Mouse (Mus musculus) spleen, postnatal 14 days (tissue): Measurements from ENCODE around the gene Iqgap2.

Experiments used
- DNase-seq, 2 experiments: peaks; one replicate each; pipeline ENCODE4 v3.0.0; 2021 to 2022; ENCODE audit warnings: low spot score in 2 of 2

Iqgap2 gene

DNA sequence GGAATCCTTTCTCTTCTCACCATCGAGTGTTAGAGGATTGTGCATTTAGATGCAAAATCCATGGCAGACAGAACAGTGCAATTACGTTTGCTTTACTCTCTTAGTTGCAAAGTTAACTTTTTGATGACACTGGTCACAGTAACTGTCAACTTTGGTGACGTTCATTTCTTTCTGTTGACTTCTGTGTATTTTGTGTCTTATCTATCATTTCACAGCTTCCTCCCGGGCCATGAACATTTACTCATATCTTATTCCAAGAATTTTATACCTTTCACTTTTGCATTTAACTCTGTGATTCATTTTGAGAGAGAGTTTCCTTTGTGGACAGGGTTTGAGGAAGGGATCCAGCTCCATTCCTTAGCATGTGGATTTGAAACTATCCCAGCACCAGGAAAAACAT, 238.0 kb downstream of the Iqgap2 start:
- no peak for DNase-seq

DNA sequence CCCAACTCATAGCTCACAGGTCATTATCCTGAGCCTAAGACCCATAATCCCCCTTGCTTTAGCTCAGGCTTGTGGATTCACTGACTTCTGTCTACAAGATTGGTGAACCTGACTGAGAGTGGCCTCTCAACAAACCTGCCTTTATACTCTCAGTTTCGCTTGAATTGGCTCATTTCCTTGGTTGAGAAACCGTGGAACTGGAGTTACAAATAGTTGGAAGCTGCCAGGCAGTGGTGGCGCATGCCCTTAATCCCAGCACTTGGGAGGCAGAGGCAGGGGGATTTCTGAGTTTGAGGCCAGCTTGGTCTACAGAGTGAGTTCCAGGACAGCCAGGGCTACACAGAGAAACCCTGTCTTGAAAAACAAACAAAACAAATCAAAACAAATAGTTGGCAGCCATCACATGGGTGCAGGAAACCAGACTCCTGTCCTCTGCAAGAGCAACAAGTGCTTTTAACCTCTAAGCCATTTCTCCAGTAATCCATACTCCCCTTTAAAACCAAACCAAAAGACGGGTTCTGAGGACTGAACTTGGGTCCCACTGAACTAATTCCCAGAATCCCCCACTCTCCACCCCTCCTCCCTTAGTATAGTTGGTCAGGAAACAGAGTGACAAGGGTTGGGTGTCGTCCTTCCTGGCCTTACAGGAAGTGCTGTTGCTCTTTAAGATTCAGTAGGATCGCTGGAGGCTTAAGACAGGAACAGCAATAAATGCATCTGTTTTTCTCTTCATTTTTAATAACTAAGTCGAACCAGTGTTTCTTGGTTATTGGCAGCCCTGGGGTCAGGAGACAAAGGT, 239.7 kb downstream of the Iqgap2 start:
- no peak for DNase-seq

DNA sequence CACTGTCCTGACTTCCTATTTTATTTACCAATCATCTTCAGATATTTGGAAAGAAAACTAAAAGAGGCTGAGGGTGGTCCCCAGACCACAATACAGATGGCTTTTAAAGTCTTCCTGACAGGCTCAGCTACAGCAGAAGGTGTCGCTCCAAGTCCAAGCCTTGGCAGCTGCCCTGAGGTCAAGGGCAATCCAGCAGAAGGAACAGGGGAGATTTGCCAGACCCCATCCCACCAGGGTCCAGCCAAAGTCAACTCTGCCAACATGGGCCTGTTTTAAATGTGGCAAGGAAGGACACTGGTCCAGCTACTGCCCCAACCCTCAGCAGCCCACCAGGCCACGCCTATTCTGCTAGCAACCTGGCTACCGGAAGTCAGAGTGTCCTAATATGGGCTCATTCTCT, 241.8 kb downstream of the Iqgap2 start:
- DNase-seq = no peak

DNA sequence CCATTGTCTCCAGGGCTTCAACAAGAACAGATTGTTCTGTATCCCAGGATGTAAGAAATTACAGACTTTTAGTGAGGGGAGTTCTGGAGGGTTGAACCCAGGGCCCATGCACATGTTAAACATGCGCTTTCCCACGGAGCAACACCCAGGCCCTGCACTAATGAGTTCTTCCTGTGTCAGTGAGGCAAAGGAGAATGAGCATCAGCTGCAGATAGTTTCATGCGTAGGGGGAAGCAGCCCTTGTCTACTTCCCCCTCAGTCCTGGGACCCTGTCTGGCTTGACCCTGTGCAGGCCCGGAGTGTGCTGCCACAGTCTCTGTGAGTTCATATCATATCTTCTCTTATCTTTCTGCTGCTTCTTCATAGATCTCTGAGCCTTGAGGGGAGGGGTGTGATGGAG, 244.5 kb downstream of the Iqgap2 start:
- no peak for DNase-seq

DNA sequence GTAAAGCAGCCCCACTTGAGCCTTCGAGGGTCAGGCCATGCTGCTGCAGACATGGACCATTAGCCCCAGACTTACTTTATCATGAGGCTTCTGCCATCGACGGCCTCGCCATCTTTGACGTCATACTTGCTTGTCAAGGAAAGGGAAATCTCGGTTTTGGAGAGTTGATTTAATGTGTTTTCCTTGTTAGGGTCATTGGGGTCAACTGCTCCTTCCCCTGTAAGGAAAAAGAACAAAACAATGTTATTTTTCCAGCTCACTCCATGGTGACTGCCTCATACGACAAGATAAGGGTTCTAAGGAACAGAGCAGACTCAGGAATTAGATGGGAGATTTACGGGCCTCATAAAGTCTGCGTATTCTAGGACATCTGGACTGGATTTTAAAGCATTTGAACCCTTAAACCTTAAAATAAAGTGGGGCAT, 245.0 kb downstream of the Iqgap2 start:
- DNase-seq = no peak

DNA sequence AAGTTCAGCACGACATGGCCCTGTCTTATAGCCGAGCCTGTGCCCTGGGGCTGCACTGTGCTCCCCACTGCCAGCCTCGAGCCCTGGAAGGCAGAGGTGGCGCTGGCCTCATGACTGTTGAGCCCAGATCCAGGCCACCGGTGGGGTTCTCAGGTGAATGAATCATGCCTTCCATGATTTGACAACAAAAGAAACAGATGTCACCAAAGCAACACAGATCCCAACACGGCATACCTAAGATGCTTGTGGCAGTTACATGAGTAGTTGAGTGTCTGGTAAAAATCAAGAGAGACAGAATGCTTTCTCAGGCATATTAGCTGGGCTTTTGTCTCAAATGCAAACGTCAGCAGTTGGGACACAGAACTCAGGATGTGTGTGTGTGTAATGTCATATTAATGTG, 248.0 kb downstream of the Iqgap2 start:
- no peak for DNase-seq

DNA sequence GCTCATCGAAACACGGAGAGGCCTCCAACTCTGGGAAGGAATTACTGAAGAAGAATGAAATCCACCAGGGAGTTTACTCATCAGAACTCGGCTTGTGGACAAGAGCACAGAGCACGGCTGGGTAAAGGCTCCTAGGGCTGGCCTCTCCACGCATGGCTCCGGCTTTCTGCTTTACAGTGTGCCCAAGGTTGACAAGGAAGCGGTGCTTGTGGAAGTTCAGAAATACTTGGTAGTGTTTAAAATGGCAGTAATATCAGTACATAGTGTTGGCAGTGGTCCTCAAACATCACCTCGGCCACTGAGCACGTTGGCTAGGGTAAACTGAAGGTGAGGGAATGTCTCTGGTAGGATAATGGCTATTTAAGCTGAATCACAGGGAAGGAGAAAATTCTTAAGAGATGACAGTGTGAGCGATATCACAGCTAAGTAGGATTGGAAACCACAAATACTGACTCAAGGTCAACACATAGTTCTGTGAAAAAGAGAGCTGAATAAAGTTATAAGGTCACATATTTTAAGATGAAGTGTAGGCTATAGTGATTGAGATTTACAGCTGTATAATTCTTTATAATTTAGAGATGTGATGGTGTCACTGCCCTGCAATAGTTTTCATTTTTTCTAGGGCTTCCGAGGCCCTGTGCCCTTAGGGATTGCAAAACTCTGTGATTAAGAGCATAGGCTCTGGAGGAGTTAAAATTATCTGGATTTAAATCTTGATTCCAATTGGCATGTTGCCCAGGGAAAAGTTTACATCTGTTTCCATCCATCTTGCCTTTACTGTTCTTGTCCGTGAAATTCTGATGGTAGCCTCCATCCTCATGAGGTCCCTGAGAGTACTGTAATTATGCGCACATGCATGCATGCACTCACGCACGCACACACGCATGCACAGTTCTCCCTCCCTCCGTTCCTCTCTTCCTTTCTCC, 250.4 kb downstream of the Iqgap2 start:
- no peak for DNase-seq

DNA sequence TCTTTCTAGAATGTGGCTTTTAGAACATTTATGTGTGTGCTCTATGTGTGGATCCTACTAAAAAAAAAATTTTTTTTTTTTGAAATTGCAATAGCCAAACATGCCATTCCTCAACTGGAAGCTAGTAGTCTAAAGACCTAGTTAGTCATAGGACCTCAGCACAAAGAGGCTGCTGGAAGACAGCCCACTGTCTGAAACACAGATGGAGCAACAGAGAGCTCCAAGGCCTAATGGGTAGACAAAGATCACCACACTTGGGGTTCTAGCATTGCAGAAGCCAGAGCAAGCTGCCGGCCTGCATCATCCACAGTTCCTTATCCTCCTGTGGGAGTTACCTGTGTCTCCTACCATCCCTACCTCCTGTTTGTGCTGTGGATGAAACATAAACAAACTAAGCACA, 251.3 kb downstream of the Iqgap2 start:
- no peak for DNase-seq

DNA sequence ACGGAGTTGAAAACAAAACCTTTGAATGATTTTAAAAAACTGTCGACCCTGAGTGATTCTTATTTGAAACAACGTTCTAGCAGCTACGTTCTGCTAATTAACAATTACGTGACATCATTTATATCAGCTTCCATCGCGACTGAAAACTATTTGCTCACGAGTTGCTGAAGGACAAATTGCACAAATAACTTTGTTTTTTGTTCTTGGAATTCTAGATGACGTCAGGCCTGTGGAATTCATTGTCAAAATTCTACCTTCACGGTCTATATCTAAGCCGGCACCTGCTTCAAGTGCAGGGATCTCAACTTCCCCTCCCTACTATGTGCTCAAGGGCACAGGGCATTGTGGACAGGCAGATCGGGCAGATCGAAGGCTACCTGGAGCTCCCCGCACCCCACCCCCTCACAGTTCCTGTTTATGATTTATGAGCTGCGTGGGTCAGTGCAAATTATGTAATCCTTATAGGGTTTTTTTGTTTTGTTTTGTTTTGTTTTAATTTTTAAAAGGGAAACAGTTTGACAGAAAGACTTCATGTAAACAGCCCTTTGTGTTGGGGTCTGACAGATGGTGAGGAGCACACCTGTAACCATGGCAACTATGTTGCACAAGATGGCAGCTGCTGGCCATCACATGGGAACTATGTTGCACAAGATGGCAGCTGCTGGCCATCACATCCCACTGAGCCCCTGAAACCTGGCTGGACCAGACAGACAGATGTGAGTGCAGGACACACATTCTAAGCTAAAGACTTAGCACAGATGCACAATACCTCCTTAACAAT, 252.2 kb downstream of the Iqgap2 start:
- DNase-seq = no peak

DNA sequence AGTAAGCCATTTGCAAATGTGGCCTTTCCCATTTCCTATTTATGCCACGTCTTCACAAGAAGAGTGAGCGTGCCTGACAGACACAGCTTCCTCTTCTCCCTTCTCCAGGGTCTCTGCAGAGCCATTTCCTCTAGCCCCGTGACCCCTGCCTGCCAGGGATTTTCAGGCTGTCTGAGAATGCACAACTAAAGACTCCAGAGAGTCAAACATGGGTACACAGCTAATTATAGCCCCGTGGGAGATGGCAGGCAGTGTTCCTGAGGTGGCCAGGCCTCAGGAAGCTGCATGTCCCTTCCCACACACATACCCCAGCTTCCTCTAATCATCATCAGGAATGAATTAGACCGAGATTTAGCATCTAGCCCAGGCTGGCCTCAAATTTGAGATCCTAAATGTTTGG, 252.8 kb downstream of the Iqgap2 start:
- no peak for DNase-seq

DNA sequence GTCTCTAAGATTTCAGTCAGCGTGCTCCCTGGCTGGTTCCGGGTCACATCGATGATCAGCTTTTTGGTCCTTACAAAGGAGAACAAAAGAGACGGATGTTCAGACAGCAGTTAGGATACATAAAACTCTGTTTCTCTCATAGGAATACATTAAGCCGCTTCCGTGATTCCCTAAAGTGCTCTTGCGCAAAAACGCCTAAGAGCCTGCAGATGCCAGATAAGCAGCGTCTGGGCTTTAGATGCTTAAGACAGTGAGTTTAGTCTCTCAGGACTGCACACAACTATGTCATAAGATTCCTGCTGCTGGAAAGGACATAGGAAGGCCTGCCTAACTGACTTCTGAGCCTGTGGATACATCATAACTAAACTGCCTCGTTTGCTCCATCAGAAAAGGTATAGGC, 254.0 kb downstream of the Iqgap2 start:
- DNase-seq = no peak

DNA sequence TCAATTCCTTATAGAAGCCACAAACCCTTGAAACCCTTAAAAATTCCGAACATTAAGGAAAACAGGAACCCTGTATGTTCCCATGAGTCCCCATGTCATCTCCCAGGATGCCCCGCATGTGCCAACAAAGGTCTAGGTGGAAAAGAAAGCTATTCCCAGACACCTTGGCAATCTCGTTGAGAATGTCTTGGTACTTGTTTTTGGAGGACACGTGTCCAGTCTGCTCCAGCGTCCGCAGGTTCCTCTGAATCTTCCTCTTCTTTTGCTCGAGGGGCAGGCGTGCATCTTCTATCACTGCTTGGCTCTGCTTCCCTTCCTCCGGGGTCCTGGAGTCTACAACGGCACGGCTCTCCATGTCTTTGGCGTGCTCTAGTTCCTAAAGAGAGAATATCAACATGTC, 256.4 kb downstream of the Iqgap2 start:
- no peak for DNase-seq

DNA sequence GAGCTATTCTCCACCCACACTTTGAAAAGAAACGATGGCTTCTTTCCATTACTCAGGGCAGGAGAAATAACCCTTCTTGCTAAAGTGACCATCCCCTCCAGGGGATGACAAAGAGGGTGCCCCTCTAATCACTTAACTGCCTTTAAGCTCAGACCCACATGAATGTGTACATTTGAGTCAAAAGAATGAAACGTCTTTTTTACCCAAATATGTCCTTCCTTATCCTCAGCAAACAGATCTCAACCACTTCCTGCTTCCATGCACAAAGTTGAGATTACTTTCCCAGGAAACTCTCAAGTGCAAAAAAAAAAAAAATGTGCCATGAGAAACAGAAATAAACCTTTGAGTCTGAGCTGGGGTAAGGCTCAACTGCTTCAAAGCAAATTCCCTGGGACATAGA, 257.3 kb downstream of the Iqgap2 start:
- DNase-seq = no peak

DNA sequence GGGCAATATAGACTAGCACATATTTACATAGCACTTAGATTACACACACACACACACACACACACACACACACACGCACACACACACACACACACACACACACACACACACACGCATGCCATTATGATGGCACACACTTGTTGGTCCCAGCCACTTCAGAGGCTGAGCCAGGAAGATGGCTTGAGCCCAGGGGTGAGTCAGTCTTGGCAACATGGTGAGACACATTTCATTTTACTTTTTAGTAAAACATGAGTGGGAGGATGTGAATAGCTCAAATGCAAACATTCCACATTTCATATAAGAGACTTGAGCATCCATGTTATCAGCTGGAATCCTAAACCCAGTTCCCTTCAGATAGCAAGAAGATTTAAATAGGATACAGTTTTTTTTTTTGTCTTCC, 258.3 kb downstream of the Iqgap2 start:
- DNase-seq = no peak

DNA sequence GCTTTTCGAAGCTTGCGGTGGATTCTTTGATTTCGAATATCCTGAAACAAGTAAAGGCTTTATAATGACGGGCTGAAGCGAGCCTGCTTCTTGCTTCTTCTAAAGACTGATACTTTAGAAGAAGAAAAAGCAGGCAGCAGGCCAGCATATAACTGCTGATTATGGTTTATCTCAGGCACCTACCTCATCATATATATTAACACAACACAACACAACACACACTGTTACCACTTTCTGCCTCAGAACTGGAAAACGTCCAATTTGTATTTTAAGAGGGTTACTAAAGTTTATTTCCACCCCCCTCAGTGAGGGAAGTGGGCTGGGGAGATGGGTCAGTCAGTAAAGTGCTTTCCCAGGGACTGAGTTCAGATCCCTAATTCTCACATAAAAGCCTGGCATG, 259.6 kb downstream of the Iqgap2 start:
- no peak for DNase-seq

DNA sequence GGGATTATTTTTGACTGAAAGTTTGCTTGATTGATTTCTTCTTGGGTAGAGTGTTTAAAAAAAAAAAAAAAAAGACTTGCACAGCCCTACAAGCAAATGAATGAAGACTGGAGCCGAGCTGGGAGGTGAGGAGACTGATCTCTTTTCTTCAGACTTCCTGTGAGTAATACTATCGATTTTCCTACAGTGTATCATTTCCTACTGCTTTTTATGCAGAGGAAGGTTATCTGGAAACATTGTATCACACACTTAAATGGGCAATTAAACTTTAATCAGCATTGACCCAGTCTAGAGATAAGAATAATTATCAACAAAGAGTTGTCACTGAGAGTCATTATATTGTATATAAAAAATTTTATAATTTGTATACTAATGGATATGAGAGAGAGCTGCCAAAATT, 261.0 kb downstream of the Iqgap2 start:
- DNase-seq = no peak

DNA sequence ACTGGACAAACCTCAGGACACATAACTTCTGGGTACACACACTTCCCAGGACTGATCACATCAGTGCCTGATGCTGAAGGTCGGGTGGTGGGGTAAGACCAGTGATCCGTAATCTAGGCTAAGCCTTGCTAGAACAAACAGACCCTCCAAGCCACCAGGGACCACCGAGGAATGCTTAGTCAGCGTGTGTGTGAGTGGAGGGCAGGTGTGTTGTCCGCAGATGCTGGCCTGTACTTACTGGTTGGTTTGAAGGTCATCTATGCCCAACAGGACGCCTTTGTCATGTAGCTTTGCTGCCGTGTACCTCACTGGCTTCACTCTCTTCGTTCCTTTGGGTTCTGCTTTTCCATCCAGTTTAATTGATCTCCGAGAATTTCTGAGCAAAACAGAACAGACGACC, 262.0 kb downstream of the Iqgap2 start:
- DNase-seq = no peak

DNA sequence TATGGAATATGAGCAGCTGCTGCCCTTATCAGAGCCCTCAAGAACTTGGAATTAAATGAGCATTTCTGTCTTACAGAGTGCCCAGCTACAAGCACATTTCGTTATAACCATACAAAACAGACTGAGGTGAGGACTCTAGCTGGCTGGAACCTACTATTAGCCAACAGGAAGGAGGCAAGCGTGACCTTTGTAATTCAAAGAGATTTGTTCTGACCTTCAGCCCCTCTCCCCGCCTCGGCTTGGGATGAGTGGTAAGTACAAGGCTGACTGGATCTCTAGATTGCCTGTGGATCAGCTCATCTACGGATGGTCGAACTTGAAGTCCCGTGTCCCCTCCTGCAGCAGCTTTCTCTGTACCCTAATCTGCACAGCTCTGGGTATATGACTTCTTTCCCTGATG, 265.0 kb downstream of the Iqgap2 start:
- no peak for DNase-seq

DNA sequence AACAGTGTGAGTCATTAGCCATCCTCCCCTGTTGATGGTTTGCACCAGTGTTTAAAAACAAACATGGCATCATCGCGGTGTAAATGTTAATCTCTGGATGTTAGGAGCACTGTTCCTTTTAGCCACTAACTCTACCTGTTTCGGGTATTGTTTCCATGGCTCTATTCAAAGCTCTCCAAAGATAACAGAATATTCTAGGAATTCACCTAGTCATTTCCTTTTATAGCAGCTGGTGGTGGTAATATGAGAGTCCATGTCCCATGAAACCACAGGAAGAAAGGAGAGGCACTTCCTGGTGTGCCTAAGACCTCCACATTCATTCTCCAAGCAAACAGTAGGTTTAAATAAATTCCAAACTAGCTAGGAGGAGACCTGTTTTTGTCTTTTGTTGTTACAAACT, 268.7 kb downstream of the Iqgap2 start:
- DNase-seq = no peak

DNA sequence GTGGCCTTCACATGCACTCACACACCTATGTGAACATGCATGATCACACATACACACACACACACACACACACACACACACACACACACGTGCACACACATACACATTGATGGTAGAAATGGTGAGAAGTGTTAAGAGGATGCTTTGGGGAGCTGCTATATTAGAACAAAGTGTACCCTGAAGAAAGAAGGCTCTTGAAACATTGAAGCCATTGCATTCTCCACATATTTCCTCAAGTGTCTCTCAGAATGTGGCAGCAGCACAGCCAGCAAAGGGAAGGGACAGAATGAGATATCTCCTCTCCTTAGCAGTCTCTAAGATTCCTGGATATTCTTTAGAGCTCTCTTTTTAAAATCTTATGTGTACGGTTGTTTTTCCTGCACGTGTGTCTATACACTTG, 270.2 kb downstream of the Iqgap2 start:
- DNase-seq = no peak

DNA sequence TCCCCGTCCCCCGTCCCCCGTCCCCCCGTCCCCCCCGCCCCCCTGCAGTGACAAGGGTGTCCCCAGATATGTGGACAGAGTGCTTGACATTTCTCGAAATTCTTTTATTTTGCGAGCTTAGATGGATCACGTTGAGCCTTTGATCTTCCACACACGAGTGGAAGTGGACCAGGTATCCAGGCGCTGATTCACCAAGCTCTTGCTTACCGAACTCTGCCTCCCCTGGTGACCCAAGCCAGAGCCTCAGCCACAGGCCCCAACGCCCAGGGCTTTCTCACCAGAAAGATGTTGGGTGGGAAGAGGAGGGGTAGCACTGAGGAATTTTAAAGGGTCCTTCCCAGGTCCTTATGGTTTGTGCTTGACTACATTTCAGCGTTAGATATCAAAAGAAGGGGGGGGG, 272.9 kb downstream of the Iqgap2 start:
- DNase-seq = no peak

DNA sequence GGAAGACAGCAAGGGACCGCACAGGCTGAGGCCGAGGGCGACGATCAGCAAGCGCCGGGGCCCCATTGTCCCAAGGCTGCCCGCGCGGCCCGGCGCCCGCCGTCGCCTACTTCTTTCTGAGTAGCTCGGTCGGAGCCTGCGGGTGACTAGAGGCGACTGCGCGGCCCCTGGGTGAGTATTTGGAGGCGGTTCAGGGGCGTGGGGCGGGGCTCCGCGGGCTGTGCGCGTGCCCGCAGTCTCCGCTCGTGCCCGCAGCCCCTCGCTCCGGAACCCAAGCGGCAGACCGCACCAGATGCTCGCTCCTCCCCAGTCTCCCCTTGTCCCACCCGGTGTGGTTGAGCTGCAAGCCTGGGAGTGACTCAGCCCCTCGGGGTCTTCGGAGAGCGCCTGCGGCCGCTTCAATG, 273.4 kb downstream of the Iqgap2 start, which contains the start of gene F2r:
Gene F2r (minus strand): TSS at position 179 of the 404 bp plus-strand sequence.
- DNase-seq = peak; percentile 53 to 60
